Mouse (Mus musculus): ENCODE results near the gene Slc34a2. TPM values are rescaled to one million over a fixed set of nuclear protein-coding genes. Genes with fewer than 3 reads are reported as not detected.

Gene Slc34a2
- 0.01 TPM in 2 replicates for polyA plus RNA-seq (2012; rRNA removed)

GRCm38 (mm10) chr5:53037781-53038180 is at the start of gene Slc34a2:
Gene Slc34a2 (plus strand): TSS chr5:53038081.

Other genes starting within 250 kb of the Slc34a2 start
- gene Anapc4, start 204.1 kb upstream of the Slc34a2 start, polyA plus RNA-seq (2012; rRNA removed): 192 and 306 TPM in 2 replicates
- gene Sel1l3, start 175.8 kb downstream of the Slc34a2 start, polyA plus RNA-seq (2012; rRNA removed): 4.6 and 5.2 TPM in 2 replicates
- gene Smim20, start 229.0 kb downstream of the Slc34a2 start, polyA plus RNA-seq (2012; rRNA removed): 46.5 and 58.5 TPM in 2 replicates

Measured in central nervous system, embryonic 11.5 days (tissue).